Mouse (Mus musculus): ENCODE data around the gene Txn2. TPM values are rescaled to one million over a fixed set of nuclear protein-coding genes. Genes with fewer than 3 reads are reported as not detected.
A peak's percentile ranks its signal among the peaks of the same experiment; 100 is the strongest.

Txn2 gene
- total RNA-seq, 2 experiments from 2014 or later = 207 to 218 TPM

- no peak for DNase-seq
- intact Hi-C loops (cut with DNase I) = no loop called here
These were observed 7.0 kb upstream of the Txn2 start for GRCm38 (mm10) chr15:77935673-77936375.

GRCm38 (mm10) chr15:77934968-77935367, 6.2 kb upstream of the Txn2 start:
- no peak for DNase-seq
- intact Hi-C loops (cut with DNase I) = loop anchor here (5.0 kb wide), 1 partner anchor 37 kb away; the partner anchor contains the start of gene Eif3d

GRCm38 (mm10) chr15:77934326-77934725, 5.5 kb upstream of the Txn2 start:
- peak in 1 of 2 experiments; percentile 43 for DNase-seq
- intact Hi-C loops (cut with DNase I) = loop anchor here (5.0 kb wide), 1 partner anchor 38 kb away; the partner anchor contains the start of gene Eif3d

GRCm38 (mm10) chr15:77933770-77934169, 5.0 kb upstream of the Txn2 start:
- intact Hi-C loops (cut with DNase I) = loop anchor here (5.0 kb wide), 1 partner anchor 39 kb away; the partner anchor contains the start of gene Eif3d
- peak; percentile 98 to 100 for DNase-seq

- intact Hi-C loops (cut with DNase I) = loop anchor here (5.0 kb wide), 1 partner anchor 39 kb away; the partner anchor contains the start of gene Eif3d
These were observed 4.4 kb upstream of the Txn2 start for GRCm38 (mm10) chr15:77933222-77933621.

GRCm38 (mm10) chr15:77931689-77932016, 2.8 kb upstream of the Txn2 start:
- no peak for DNase-seq
- intact Hi-C loops (cut with DNase I) = loop anchor here (5.0 kb wide), 1 partner anchor 41 kb away; the partner anchor contains the start of gene Eif3d

More at GRCm38 (mm10) chr15:77933222-77933621, 4.4 kb upstream of the Txn2 start:
- DNase-seq = no peak

- intact Hi-C loops (cut with DNase I) = loop anchor here (5.0 kb wide), 1 partner anchor 41 kb away; the partner anchor contains the start of gene Eif3d
- no peak for DNase-seq
These were observed 2.3 kb upstream of the Txn2 start for GRCm38 (mm10) chr15:77930986-77931688.

- DNase-seq = no peak
- intact Hi-C loops (cut with DNase I) = loop anchor here (5.0 kb wide), 1 partner anchor 42 kb away; the partner anchor contains the start of gene Eif3d
These were observed 998 bp upstream of the Txn2 start for GRCm38 (mm10) chr15:77929804-77930203.

GRCm38 (mm10) chr15:77928091-77928490, 715 bp downstream of the Txn2 start:
- no peak for DNase-seq
- intact Hi-C loops (cut with DNase I) = no loop called here

- intact Hi-C loops (cut with DNase I) = no loop called here
- no peak for DNase-seq
These were observed 1.9 kb downstream of the Txn2 start for GRCm38 (mm10) chr15:77926921-77927320.

- no peak for DNase-seq
- intact Hi-C loops (cut with DNase I) = no loop called here
These were observed 3.6 kb downstream of the Txn2 start for GRCm38 (mm10) chr15:77925195-77925594.

- intact Hi-C loops (cut with DNase I) = no loop called here
- DNase-seq = no peak
These were observed 5.4 kb downstream of the Txn2 start for GRCm38 (mm10) chr15:77923267-77924035.

- DNase-seq = no peak
- intact Hi-C loops (cut with DNase I) = no loop called here
These were observed 6.1 kb downstream of the Txn2 start for GRCm38 (mm10) chr15:77922710-77923109.

- no peak for DNase-seq
- intact Hi-C loops (cut with DNase I) = no loop called here
These were observed 7.2 kb downstream of the Txn2 start for GRCm38 (mm10) chr15:77921636-77922035.

GRCm38 (mm10) chr15:77920511-77921462, 8.0 kb downstream of the Txn2 start:
- DNase-seq = no peak
- intact Hi-C loops (cut with DNase I) = no loop called here

- intact Hi-C loops (cut with DNase I) = loop anchor here (5.0 kb wide), 1 partner anchor 77 kb away; the partner anchor contains the start of gene Myh9
- DNase-seq = no peak
These were observed 9.4 kb downstream of the Txn2 start for GRCm38 (mm10) chr15:77919441-77919840.

GRCm38 (mm10) chr15:77916851-77917544, 11.8 kb downstream of the Txn2 start:
- intact Hi-C loops (cut with DNase I) = loop anchor here (2.0 to 5.0 kb wide), 2 partner anchors 75 to 134 kb away; partner anchors contain the start of gene Myh9

GRCm38 (mm10) chr15:77915287-77915686, 13.5 kb downstream of the Txn2 start:
- intact Hi-C loops (cut with DNase I) = loop anchor here (5.0 kb wide), 1 partner anchor 73 kb away; the partner anchor contains the start of gene Myh9
- DNase-seq = no peak

More at GRCm38 (mm10) chr15:77916851-77917544, 11.8 kb downstream of the Txn2 start:
- peak; percentile 87 to 91 for DNase-seq

- intact Hi-C loops (cut with DNase I) = no loop called here
- no peak for DNase-seq
These were observed 14.3 kb downstream of the Txn2 start for GRCm38 (mm10) chr15:77914507-77914906.

Data from gastrocnemius, postnatal 36 days (tissue).